Mouse (Mus musculus): Measurements from ENCODE around the gene Igsf23. TPM values are rescaled to one million over a fixed set of nuclear protein-coding genes. Genes with fewer than 3 reads are reported as not detected.

Gene Igsf23
- polyA plus RNA-seq, 1 experiment from 2014 or later = 0.14 TPM

DNA sequence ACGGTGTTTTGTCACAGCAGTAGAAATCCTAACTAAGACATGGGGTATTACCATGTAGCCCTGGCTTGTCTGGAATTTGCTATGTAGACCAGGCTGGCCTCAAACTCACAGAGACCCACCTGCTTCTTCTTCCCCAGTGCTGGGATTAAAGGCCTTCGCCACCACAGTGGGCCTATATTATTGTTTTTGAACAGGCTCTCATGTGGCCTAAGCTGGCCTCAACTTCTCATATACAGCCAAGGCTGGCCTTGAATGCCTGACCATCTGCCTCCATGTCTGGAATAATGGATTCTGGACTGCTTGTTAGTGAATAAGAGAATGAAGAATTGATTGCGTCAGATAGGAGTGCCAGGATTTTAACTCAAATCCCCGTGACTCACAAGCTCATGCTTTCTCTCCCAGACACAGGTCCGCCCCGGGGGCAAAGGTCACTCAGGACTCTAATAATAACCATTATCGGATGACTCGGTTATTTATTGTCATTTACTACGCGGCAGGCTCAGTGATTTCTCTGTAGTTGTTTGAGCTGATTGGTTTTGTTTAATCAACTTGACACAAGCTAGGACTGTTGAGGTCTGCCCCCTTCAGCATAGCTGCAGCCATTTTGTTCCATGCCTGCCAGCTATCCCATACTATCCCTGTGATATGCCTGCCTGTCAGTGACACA lies 1.9 kb upstream of the Igsf23 start:
- ATAC-seq (ENCODE audit: insufficient number of reproducible peaks, insufficient read depth, low FRiP score, low TSS enrichment, low read depth) = no peak
- Histone ChIP-seq H3K4me1 (replicated peaks) (no peaks in the 10 kb centered on the region), H3K4me2 (no peak overlapping the region), H3K36me3 (no peaks in the 10 kb centered on the region), H3K9me3 (no peaks in the 10 kb centered on the region), H3K27ac (no peak overlapping the region), H3K4me3 (replicated peaks) (no peak overlapping the region), H3K27me3 (no peaks in the 10 kb centered on the region), H3K9ac (replicated peaks) (no peak overlapping the region)
- 77% methylated on average over 10 of the region's 10 CpGs for WGBS

GRCm38 (mm10) chr7:19949996-19950395 lies 560 bp downstream of the Igsf23 start:
- no peak for ATAC-seq (ENCODE audit: insufficient number of reproducible peaks, insufficient read depth, low FRiP score, low TSS enrichment, low read depth)
- H3K4me1 ChIP-seq (replicated peaks) = no peaks in the 10 kb centered on the region
- H3K4me2 ChIP-seq = no peak overlapping the region
- H3K36me3 ChIP-seq = no peaks in the 10 kb centered on the region
- H3K27ac ChIP-seq = no peak overlapping the region
- no peak overlapping the region for H3K9ac ChIP-seq (replicated peaks)
- no peak overlapping the region for H3K4me3 ChIP-seq (replicated peaks)
- WGBS = 48% methylated on average over 10 of the region's 10 CpGs
- no peaks in the 10 kb centered on the region for H3K27me3 ChIP-seq
- no peaks in the 10 kb centered on the region for H3K9me3 ChIP-seq

DNA sequence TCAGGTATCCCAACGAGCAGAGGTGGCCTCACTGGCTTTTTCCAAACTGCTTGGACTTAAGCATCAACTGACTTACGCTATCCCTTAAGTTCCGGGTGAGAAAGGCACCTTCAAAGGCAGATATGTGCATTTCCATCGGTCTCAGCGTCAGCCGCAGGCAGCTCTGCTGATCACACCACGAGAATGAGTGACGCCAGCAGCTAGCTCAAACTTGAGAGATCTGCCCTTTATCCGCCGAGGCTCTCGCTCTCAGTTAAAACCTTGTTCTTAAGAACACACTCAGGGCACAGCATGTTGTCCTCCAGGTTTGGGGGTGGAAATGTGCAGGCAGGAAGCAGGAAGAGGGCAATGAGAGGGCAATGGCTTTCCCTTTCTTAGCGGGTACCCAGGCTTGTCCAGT lies 1.6 kb downstream of the Igsf23 start:
- Histone ChIP-seq H3K4me3 (replicated peaks) (no peak overlapping the region), H3K27ac (no peak overlapping the region), H3K27me3 (no peaks in the 10 kb centered on the region), H3K4me2 (no peak overlapping the region), H3K4me1 (replicated peaks) (no peaks in the 10 kb centered on the region), H3K9ac (replicated peaks) (no peak overlapping the region), H3K9me3 (no peaks in the 10 kb centered on the region), H3K36me3 (no peaks in the 10 kb centered on the region)
- no peak for ATAC-seq (ENCODE audit: insufficient number of reproducible peaks, insufficient read depth, low FRiP score, low TSS enrichment, low read depth)
- 75% methylated on average over 12 of the region's 12 CpGs for WGBS

GRCm38 (mm10) chr7:19945821-19946515 lies 4.6 kb downstream of the Igsf23 start:
- Histone ChIP-seq H3K4me3 (replicated peaks) (no peak overlapping the region), H3K4me2 (no peak overlapping the region), H3K9ac (replicated peaks) (no peak overlapping the region), H3K9me3 (no peaks in the 10 kb centered on the region), H3K4me1 (replicated peaks) (no peaks in the 10 kb centered on the region), H3K36me3 (no peaks in the 10 kb centered on the region), H3K27ac (no peak overlapping the region), H3K27me3 (no peaks in the 10 kb centered on the region)
- 76% methylated on average over 13 of the region's 13 CpGs for WGBS
- ATAC-seq (ENCODE audit: insufficient number of reproducible peaks, insufficient read depth, low FRiP score, low TSS enrichment, low read depth) = no peak

GRCm38 (mm10) chr7:19945201-19945600 lies 5.4 kb downstream of the Igsf23 start:
- H3K4me2 ChIP-seq = no peak overlapping the region
- H3K9ac ChIP-seq (replicated peaks) = no peak overlapping the region
- 94% methylated on average over 5 of the region's 5 CpGs for WGBS
- no peaks in the 10 kb centered on the region for H3K9me3 ChIP-seq
- ATAC-seq (ENCODE audit: insufficient number of reproducible peaks, insufficient read depth, low FRiP score, low TSS enrichment, low read depth) = no peak
- H3K4me1 ChIP-seq (replicated peaks) = no peaks in the 10 kb centered on the region
- no peak overlapping the region for H3K27ac ChIP-seq
- no peaks in the 10 kb centered on the region for H3K27me3 ChIP-seq
- no peaks in the 10 kb centered on the region for H3K36me3 ChIP-seq
- H3K4me3 ChIP-seq (replicated peaks) = no peak overlapping the region

DNA sequence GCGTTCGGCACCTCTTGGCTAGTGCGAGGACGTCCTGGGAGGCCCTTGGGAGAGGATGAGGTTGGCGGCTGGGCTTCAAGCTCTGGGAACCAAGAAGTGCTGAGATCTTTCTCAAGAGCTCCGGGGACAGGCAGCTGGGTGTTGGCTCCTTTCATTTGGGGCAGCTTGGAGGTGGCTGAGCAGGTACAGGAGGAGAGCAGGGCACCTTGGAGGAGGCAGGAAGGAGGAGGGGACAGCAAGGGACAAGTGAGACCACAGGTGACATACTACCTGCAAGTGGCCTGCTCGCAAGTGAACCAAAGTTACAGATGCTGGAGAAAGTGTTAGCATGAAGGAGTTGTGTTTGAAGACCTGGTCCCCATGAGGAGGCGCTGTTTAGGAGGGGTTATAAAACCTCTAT lies 5.8 kb downstream of the Igsf23 start:
- 87% methylated on average over 8 of the region's 8 CpGs for WGBS
- no peaks in the 10 kb centered on the region for H3K27me3 ChIP-seq
- H3K9me3 ChIP-seq = no peaks in the 10 kb centered on the region

GRCm38 (mm10) chr7:19940256-19940655 lies 10.3 kb downstream of the Igsf23 start:
- Histone ChIP-seq H3K9ac (replicated peaks) (no peak overlapping the region), H3K36me3 (no peaks in the 10 kb centered on the region), H3K27me3 (no peaks in the 10 kb centered on the region), H3K4me1 (replicated peaks) (no peaks in the 10 kb centered on the region; the same call in 1 of the 2 replicates), H3K27ac (no peak overlapping the region), H3K9me3 (no peaks in the 10 kb centered on the region), H3K4me2 (no peak overlapping the region), H3K4me3 (replicated peaks) (no peak overlapping the region)
- ATAC-seq (ENCODE audit: insufficient number of reproducible peaks, insufficient read depth, low FRiP score, low TSS enrichment, low read depth) = no peak
- WGBS = 12% methylated on average over 4 of the region's 6 CpGs

More for the DNA sequence above, 5.8 kb downstream of the Igsf23 start:
- Histone ChIP-seq H3K9ac (replicated peaks) (no peak overlapping the region), H3K36me3 (no peaks in the 10 kb centered on the region), H3K4me3 (replicated peaks) (no peak overlapping the region), H3K4me1 (replicated peaks) (no peaks in the 10 kb centered on the region; the same call in 1 of the 2 replicates), H3K27ac (no peak overlapping the region), H3K4me2 (no peak overlapping the region)
- ATAC-seq (ENCODE audit: insufficient number of reproducible peaks, insufficient read depth, low FRiP score, low TSS enrichment, low read depth) = no peak

- no peak overlapping the region for H3K27ac ChIP-seq
- ATAC-seq (ENCODE audit: insufficient number of reproducible peaks, insufficient read depth, low FRiP score, low TSS enrichment, low read depth) = no peak
- no peaks in the 10 kb centered on the region for H3K9me3 ChIP-seq
- H3K36me3 ChIP-seq = no peaks in the 10 kb centered on the region
- H3K27me3 ChIP-seq = no peaks in the 10 kb centered on the region
- no peak overlapping the region for H3K9ac ChIP-seq (replicated peaks)
- H3K4me1 ChIP-seq (replicated peaks) = no peaks in the 10 kb centered on the region; the same call in 1 of the 2 replicates
- 63% methylated on average over 10 of the region's 12 CpGs for WGBS
- no peak overlapping the region for H3K4me2 ChIP-seq
- no peak overlapping the region for H3K4me3 ChIP-seq (replicated peaks)
Observed at GRCm38 (mm10) chr7:19939555-19940235, 10.9 kb downstream of the Igsf23 start.

- H3K27me3 ChIP-seq = peaks cover 7% of the 10 kb centered on the region
- H3K27ac ChIP-seq = no peak overlapping the region
- H3K9ac ChIP-seq (replicated peaks) = no peak overlapping the region
- no peak overlapping the region for H3K4me3 ChIP-seq (replicated peaks)
- ATAC-seq (ENCODE audit: insufficient number of reproducible peaks, insufficient read depth, low FRiP score, low TSS enrichment, low read depth) = no peak
- H3K9me3 ChIP-seq = no peaks in the 10 kb centered on the region
- no peak overlapping the region for H3K4me2 ChIP-seq
- peaks cover 5% of the 10 kb centered on the region for H3K4me1 ChIP-seq (replicated peaks)
- WGBS = 78% methylated on average over 11 of the region's 11 CpGs
- H3K36me3 ChIP-seq = no peaks in the 10 kb centered on the region
Observed at GRCm38 (mm10) chr7:19937229-19937821, 13.2 kb downstream of the Igsf23 start.

GRCm38 (mm10) chr7:19935961-19936360 lies 14.6 kb downstream of the Igsf23 start:
- Histone ChIP-seq H3K36me3 (no peaks in the 10 kb centered on the region), H3K27me3 (peaks cover 18% of the 10 kb centered on the region), H3K4me2 (no peak overlapping the region), H3K9ac (replicated peaks) (no peak overlapping the region), H3K4me1 (replicated peaks) (peaks cover 5% of the 10 kb centered on the region), H3K4me3 (replicated peaks) (no peak overlapping the region), H3K27ac (no peak overlapping the region), H3K9me3 (no peaks in the 10 kb centered on the region)
- 82% methylated on average over 6 of the region's 6 CpGs for WGBS
- ATAC-seq (ENCODE audit: insufficient number of reproducible peaks, insufficient read depth, low FRiP score, low TSS enrichment, low read depth) = no peak

- no peak overlapping the region for H3K4me2 ChIP-seq
- H3K4me3 ChIP-seq (replicated peaks) = no peak overlapping the region
- no peaks in the 10 kb centered on the region for H3K9me3 ChIP-seq
- no peak overlapping the region for H3K9ac ChIP-seq (replicated peaks)
- no peak overlapping the region for H3K27ac ChIP-seq
- peaks cover 18% of the 10 kb centered on the region for H3K27me3 ChIP-seq
- H3K36me3 ChIP-seq = no peaks in the 10 kb centered on the region
- ATAC-seq (ENCODE audit: insufficient number of reproducible peaks, insufficient read depth, low FRiP score, low TSS enrichment, low read depth) = no peak
- 76% methylated on average over 20 of the region's 20 CpGs for WGBS
- H3K4me1 ChIP-seq (replicated peaks) = peaks cover 5% of the 10 kb centered on the region
Observed at GRCm38 (mm10) chr7:19935171-19935751, 15.3 kb downstream of the Igsf23 start.

All from limb, embryonic 12.5 days (tissue).